Mouse (Mus musculus): ENCODE measurements around the gene Zbtb7a.

Zbtb7a gene

DNA sequence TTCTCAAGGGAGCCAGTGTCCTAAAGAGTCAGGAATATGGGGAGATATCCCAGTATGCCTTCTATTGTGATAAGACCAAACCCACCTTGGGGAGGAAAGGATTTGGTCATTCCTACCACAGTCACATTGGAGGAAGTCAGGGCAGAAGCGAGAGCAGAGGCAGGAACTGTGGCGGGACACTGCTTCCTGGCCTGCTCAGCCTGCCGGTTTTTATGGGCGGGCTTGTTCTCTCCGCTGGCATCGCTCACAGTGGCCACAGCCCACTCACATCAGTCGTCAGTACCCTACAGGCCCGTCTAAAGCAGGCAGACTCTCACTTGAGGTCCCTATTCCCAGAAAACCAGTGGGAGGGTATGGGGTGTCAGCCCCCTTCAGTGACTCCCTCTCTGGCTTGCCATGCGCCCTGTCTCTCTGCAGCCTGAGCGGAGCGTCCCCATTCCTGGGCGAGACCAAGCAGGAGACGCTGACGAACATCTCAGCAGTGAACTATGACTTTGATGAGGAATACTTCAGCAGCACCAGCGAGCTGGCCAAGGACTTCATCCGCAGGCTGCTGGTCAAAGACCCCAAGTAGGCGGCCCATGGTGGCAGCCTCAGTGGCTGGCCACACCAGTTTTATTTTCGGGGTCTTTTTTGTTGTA lies 56.4 kb downstream of the Zbtb7a start:
- DNase-seq (ENCODE audit: low read depth), result no peak

DNA sequence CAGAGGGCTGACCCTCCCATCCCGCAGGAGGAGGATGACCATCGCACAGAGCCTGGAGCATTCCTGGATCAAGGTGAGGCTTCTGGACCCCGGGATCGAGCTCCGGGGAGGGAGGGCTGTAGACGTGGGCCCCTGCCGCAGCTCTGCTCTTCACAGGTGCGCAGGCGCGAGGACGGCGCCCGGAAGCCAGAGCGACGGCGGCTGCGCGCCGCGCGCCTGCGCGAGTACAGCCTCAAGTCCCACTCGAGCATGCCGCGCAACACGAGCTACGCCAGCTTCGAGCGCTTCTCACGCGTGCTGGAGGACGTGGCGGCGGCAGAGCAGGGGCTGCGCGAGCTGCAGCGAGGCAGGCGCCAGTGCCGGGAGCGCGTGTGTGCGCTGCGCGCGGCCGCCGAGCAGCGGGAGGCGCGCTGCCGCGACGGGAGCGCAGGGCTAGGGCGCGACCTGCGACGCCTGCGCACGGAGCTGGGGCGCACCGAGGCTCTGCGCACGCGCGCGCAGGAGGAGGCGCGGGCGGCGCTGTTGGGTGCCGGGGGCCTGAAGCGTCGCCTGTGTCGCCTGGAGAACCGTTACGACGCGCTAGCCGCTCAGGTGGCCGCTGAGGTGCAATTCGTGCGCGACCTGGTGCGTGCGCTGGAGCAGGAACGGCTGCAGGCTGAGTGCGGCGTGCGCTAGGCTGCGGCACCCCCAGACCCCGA lies 57.4 kb downstream of the Zbtb7a start:
- peak; percentile 93 for DNase-seq (ENCODE audit: low read depth)

DNA sequence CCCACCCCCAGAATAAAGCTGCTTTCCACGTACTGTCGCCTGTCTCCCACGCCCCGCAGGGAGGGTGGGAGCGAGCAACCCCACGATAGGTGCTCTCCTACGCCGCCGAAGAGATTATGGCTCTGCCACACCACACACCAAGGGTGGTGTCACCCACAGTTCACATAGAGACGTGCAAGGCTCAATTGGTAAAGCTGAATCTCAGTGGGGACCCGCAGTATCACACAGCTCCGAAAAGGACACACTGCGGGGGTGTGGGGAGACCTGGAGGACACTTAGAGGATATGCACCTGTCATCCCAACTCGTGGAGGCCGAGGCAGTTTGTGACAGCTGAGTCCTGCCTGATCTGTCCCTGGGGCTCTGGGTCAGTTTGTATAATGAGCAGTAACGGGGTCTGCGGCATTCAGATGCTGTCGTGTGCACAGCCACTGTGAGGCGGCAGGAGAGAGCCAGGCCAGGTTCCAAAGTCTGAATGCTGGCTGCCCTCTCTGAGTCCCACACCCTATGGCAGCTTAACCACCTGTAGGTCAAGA lies 58.0 kb downstream of the Zbtb7a start:
- DNase-seq (ENCODE audit: low read depth), result no peak

DNA sequence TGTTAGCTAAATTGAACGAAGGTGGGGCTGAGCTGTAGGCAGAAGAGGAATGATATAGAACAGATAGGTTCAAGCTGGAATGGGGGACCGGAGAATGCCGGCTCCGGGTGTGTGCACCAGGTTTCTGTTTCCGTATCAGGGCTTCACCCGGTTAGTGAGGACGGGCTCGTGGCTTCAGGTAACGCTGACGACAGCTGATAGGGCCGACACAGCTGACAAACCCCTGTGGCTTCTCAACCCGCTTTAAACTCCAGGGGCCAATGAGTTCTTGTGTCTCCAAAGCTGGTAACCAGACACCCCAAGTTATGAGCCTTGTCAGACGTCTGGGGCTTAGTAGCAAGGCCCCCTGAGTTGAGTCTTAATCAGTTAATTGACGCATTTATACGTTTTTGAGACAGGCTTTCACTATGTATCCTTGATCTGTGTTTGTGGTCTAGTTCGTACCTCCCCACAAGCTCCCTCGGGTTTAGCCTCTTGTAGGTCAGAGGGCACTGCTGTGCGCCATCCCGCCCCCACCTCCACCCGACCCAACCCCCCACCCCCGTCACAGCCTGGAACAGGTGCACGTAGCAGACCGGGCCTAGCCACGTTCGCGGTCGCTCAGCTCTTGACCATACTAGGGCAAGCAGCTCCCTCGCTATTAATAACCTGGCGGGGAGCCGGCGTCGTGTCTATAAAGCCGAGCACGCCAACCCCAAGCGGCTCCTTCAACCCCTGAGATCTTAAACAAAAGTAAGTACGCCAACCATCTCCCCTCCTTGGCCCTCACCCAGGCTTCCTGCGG lies 59.2 kb downstream of the Zbtb7a start:
- peak; percentile 85 for DNase-seq (ENCODE audit: low read depth)

DNA sequence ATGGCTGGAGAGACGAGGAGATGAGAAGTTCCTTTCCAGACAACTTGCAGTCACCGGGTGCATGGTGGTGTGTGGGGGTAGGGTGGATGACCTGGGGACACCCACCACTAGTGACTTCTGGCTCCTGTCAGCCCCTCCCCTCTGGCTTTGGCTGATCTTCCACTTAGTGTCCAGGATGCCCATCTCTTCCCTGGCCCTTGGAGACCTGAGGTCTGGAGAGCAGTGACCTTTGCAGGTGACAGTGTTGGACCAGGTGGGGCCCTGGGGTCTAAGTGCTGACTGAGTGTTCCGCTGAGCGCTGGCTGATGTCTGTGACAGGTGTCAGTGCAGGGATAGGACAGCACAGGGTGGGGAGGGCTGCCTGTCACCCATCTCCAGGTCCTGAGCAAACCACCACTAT lies 60.3 kb downstream of the Zbtb7a start:
- peak; percentile 44 for DNase-seq (ENCODE audit: low read depth)

DNA sequence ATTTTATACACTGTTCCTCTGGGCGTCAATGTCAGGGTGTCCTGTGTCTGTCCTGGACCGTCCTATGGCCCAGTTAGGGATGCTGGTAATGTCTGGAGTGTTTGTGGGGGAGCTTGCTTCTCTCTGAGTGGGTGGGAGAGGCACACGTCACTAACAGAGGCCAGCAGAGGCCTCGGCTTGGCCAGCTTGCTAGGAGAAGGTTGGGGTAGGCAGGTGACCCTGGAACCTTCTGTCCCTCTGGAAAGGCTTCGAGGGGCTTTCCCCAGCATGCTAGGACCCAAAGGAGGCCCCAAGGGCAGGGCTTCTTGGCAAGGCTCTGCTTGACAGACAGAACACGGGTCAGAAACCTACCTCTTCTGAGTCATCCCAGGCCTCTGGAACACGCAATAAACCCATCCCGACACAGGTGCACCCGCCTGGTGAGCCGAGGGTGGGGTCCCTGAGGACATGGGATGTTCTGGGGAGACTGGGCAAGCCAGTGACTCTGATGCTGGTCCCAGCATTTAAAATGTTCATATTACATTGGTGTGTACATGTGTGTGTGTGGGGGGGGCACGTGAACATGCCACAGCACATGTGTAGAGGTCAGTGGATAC lies 61.5 kb downstream of the Zbtb7a start:
- DNase-seq (ENCODE audit: low read depth), result no peak

DNA sequence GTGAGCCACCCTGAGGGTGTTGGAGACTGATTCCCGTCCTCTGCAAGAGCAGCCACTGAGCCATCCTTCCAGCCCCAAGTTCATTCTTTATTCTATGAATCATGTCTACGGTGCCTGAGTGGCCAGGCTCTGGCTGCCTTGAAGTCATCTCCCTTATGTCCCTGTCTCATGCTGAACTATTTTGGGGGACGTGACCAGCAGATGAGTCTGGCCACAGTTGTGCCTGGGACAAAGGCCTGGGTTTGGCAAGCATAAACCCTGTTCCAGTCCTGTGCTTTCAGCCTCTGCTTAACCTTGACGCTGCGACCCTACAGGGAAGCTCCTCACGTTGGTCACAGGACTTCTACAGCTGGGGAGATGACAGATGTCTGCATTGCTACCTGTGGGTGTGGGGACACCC lies 62.3 kb downstream of the Zbtb7a start:
- DNase-seq (ENCODE audit: low read depth), result no peak

DNA sequence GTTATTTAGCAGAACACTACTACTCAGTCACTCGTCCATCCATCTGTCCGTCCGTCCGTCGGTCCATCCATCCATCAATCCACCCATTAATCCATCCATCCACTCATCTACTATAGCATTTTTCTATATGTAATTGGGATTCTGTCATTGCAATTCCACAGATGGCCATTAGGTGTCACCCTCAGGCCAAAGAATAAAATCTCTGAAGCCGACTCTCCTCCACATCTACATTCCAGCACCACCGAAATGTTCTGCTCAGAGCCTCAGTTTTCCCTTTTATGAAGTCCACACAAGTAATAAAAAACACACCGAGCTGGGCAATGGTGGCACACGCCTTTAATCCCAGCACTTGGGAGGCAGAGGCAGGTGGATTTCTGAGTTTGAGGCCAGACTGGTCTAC lies 63.2 kb downstream of the Zbtb7a start:
- peak; percentile 92 for DNase-seq (ENCODE audit: low read depth)

DNA sequence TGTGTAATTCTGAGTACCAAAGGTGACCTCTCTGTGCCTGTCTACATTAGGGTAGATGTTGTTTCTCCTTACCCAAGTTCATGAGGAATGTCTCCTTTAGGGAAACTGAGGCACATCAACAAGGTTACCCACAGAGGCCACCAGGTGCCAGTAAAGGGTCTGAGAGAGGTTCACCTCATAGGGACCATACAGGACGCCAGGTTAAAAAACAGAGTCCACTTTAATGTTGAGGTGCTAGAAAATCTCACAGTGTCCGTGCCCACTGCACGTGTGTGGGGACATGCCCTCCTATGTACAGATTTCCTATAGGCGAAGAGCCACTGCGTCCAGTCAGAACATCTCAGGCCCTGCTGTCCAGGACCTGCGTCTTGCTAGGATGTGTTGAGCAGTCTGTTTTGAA lies 64.0 kb downstream of the Zbtb7a start:
- DNase-seq (ENCODE audit: low read depth), result no peak

DNA sequence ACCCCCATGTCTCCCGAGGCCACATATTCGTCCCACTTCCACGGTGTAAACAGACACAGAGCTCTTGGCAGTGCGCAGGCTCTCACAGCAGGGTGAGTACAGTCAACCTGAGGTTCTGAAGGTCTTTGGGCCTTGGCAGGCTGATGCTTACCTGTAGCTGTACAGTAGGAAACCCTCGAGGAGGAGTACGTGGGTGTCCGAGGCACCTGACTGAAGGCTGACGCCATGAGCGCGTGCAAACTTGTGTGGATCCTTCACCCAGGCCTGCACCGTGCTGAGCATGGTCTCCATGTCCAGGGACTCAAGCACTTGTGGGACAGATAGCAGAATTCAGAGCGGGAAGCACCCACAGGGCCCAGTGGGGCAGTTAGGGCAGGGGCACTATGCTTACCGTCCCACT lies 65.1 kb downstream of the Zbtb7a start:
- no peak for DNase-seq (ENCODE audit: low read depth)

DNA sequence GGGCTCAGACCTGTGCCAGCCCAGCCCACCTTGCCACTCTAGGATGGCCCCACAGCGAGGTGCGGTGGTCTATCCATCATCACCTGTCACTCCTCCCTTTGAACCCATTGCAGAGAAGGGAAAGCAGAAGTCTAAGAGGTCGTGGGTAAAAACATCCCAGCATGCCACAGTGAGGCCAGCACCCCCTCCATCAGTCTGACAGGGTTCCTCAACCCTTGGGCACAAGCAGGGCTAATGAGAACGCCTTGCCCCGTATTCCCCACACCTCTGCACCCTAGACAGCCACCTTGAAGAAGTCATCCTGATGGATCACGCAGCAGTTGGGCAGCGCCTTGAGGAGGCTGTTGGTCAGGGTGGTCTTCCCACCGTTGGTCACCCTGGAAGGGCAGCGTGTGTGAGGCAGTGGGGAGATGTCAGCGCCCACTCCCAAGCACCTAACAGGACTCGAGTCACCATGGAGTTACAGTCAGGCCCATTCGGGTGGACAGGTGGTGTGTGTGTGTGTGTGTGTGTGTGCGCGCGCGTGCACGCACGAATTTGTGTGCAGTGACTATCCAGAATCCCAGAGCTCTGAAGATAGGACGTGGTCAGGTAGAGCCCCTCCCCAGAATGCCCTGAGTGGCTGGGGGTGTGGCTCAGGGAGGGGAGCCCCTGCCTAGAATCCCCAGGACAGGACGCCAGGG lies 65.7 kb downstream of the Zbtb7a start:
- no peak for DNase-seq (ENCODE audit: low read depth)

DNA sequence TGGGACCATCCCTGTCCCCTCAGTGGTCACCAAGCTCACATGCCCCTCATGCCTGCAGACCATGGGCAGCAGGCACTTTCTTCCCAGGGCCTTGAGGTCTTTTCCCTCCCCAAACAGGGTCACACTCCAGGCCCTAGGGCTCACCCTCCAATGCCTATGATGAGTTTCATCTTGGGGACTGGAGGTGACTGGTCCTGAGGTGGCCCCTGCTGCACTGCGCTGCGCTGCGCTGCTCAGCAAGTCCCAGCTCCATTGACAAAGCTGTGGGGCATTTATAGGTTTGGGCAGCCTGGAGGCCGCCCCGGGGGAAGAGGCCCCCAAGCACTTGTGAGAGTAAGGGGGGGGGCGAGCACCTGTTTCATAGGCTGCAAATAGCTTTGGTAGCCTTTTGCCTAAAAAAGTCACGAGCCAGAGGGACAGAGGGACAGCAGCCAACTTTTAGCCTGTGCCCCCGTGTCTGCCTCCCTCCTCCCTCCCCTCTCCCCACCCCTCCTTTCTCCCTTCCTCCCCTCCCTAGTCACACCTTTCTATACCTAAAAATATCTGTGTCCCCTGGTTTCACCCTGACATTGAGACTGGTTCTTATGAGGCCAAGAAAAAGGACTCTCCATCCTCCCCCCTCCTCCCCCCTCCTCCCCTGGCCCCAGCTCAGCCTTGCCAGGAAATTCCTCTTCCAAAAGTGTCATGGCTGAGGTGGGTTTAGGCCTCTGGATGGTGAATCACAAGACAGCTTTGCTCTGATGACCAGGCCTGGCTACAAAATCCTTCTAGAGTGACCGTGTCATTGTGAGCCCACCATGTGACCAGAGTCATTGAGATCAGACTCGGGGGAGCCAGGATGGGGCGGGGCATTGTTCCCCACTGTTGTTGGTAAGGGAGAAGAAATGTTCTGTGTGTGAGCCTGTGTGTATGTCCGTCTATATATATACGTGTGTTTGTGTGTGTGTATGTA lies 67.1 kb downstream of the Zbtb7a start, which contains the start of gene Nmrk2:
Nmrk2 (minus strand) TSS at position 245 of the 952 bp plus-strand sequence.
- no peak for DNase-seq (ENCODE audit: low read depth)

Data from induced T-regulatory cell, adult 2 months (primary cell).